Mouse (Mus musculus) MEL (cell line): Measurements from ENCODE around the gene Helb. TPM values are rescaled to one million over a fixed set of nuclear protein-coding genes. Genes with fewer than 3 reads are reported as not detected.
A peak's percentile ranks its signal among the peaks of the same experiment; 100 is the strongest.

Experiments
- DNase-seq: peaks from one replicate; pipeline ENCODE4 v3.0.0; 2011; ENCODE audit warnings: low read depth, low spot score
- H3K27ac ChIP-seq: 2 replicates; pipeline ENCODE4 v1.5.1; 2012; ENCODE audit warnings: low read depth, mild to moderate bottlenecking, control low read depth, low read length, moderate library complexity; ENCODE audit not compliant: control insufficient read depth
- H3K27me3 ChIP-seq, 2 experiments: fragments of 150-350 bp in 1 of 2; sonication (generic) in 1 of 2; 2 replicates each; pipeline ENCODE4 v1.6.1; 2012; ENCODE audit warnings: low read length in 2 of 2, mild to moderate bottlenecking in 2 of 2, improper control_type of control experiment in 1 of 2, moderate library complexity in 1 of 2; ENCODE audit not compliant: insufficient read depth in 2 of 2, control insufficient read depth in 1 of 2
- H3K36me3 ChIP-seq, 2 experiments: 2 replicates each; pipeline ENCODE4 v1.6.1; 2012 to 2014; ENCODE audit warnings: low read length in 2 of 2, improper control_type of control experiment in 1 of 2, inconsistent platforms in 1 of 2, mild to moderate bottlenecking in 1 of 2; ENCODE audit not compliant: insufficient read depth in 2 of 2, control insufficient read depth in 1 of 2
- H3K4me1 ChIP-seq, 2 experiments: fragments of 150-350 bp in 1 of 2; sonication (generic) in 1 of 2; 2 replicates each; pipeline ENCODE4 v1.6.1; 2012; ENCODE audit warnings: low read length in 2 of 2, improper control_type of control experiment in 1 of 2, mild to moderate bottlenecking in 1 of 2; ENCODE audit not compliant: insufficient read depth in 2 of 2, control insufficient read depth in 1 of 2
- H3K4me3 ChIP-seq, 2 experiments: fragments of 150-350 bp in 1 of 2; sonication (generic) in 1 of 2; 2 replicates each; pipeline ENCODE4 v1.5.1; 2012; ENCODE audit warnings: low read depth in 2 of 2, low read length in 2 of 2, mild to moderate bottlenecking in 2 of 2, moderate library complexity in 2 of 2, control low read depth in 1 of 2, improper control_type of control experiment in 1 of 2; ENCODE audit not compliant: control insufficient read depth in 1 of 2, insufficient read depth in 1 of 2
- H3K79me2 ChIP-seq: 2 replicates; pipeline ENCODE4 v1.6.1; 2012; ENCODE audit warnings: mild to moderate bottlenecking, low read length, moderate library complexity; ENCODE audit not compliant: control insufficient read depth, poor library complexity, insufficient read depth
- H3K9ac ChIP-seq: 2 replicates; pipeline ENCODE4 v1.6.1; 2012; ENCODE audit warnings: low read depth, mild to moderate bottlenecking, control low read depth, low read length, moderate library complexity; ENCODE audit not compliant: control insufficient read depth, poor library complexity, severe bottlenecking
- H3K9me3 ChIP-seq: fragments of 150-350 bp; sonication (generic); replicated peaks from 2 replicates; pipeline ENCODE4 v1.6.1; 2012; ENCODE audit warnings: mild to moderate bottlenecking, low read length, improper control_type of control experiment, moderate library complexity; ENCODE audit not compliant: insufficient read depth
- CHD2 ChIP-seq: IDR thresholded peaks from 2 replicates; pipeline ENCODE4 v1.6.1; 2011; ENCODE audit warnings: low read length, improper control_type of control experiment
- E2F4 ChIP-seq: IDR thresholded peaks from 2 replicates; pipeline ENCODE4 v1.6.1; 2011; ENCODE audit warnings: low read depth, low read length, improper control_type of control experiment, borderline replicate concordance
- EP300 ChIP-seq, 2 experiments: IDR thresholded peaks; 2 replicates each; pipeline ENCODE4 v1.6.1; 2011; ENCODE audit warnings: improper control_type of control experiment in 2 of 2, low read length in 2 of 2, low read depth in 1 of 2, mild to moderate bottlenecking in 1 of 2
- KAT2A ChIP-seq: conservative IDR thresholded peaks from 2 replicates; pipeline ENCODE4 v1.6.1; 2012; ENCODE audit warnings: low read depth, low read length, improper control_type of control experiment, inconsistent platforms
- MAFK ChIP-seq: IDR thresholded peaks from 2 replicates; pipeline ENCODE4 v1.6.1; 2011; ENCODE audit warnings: low read depth, mild to moderate bottlenecking, low read length, improper control_type of control experiment, borderline replicate concordance
- MXI1 ChIP-seq: IDR thresholded peaks from 2 replicates; pipeline ENCODE4 v1.6.1; 2011; ENCODE audit warnings: mild to moderate bottlenecking, low read depth, low read length, improper control_type of control experiment
- MYB ChIP-seq: IDR thresholded peaks from 2 replicates; pipeline ENCODE4 v1.6.1; 2011; ENCODE audit warnings: mild to moderate bottlenecking, low read depth, low read length, improper control_type of control experiment
- NRF1 ChIP-seq: IDR thresholded peaks from 2 replicates; pipeline ENCODE4 v1.6.1; 2014; ENCODE audit warnings: low read depth, mild to moderate bottlenecking, inconsistent platforms, low read length, improper control_type of control experiment, moderate library complexity; ENCODE audit not compliant: poor library complexity, insufficient read depth, severe bottlenecking
- POLR2A ChIP-seq, 2 experiments: IDR thresholded peaks; 2 replicates each; pipeline ENCODE4 v1.6.1; 2011 to 2012; ENCODE audit warnings: low read length in 2 of 2, mild to moderate bottlenecking in 2 of 2, control low read depth in 1 of 2, improper control_type of control experiment in 1 of 2, low read depth in 1 of 2, moderate library complexity in 1 of 2; ENCODE audit not compliant: control insufficient read depth in 1 of 2, insufficient read depth in 1 of 2, poor library complexity in 1 of 2
- POLR2AphosphoS2 ChIP-seq: IDR thresholded peaks from 2 replicates; pipeline ENCODE4 v1.6.1; 2011; ENCODE audit warnings: low read length, improper control_type of control experiment
- POLR2AphosphoS5 ChIP-seq: IDR thresholded peaks from 2 replicates; pipeline ENCODE4 v1.6.1; 2012; ENCODE audit warnings: low read depth, borderline replicate concordance, mild to moderate bottlenecking, inconsistent platforms, low read length, moderate library complexity, mixed read lengths
- RCOR1 ChIP-seq: IDR thresholded peaks from 2 replicates; pipeline ENCODE4 v1.6.1; 2012; ENCODE audit warnings: low read depth, mild to moderate bottlenecking, inconsistent platforms, low read length, improper control_type of control experiment
- SIN3A ChIP-seq: IDR thresholded peaks from 2 replicates; pipeline ENCODE4 v1.6.1; 2012; ENCODE audit warnings: low read length, improper control_type of control experiment, inconsistent platforms
- UBTF ChIP-seq: IDR thresholded peaks from 2 replicates; pipeline ENCODE4 v1.6.1; 2012; ENCODE audit warnings: low read depth, mild to moderate bottlenecking, inconsistent platforms, low read length, improper control_type of control experiment, moderate library complexity, borderline replicate concordance; ENCODE audit not compliant: insufficient read depth
- USF1 ChIP-seq: IDR thresholded peaks from 2 replicates; pipeline ENCODE4 v1.6.1; 2014; ENCODE audit warnings: low read depth, mild to moderate bottlenecking, inconsistent platforms, low read length, improper control_type of control experiment, moderate library complexity
- USF2 ChIP-seq, 2 experiments: IDR thresholded peaks; 2 replicates each; pipeline ENCODE4 v1.6.1; 2011 to 2012; ENCODE audit warnings: improper control_type of control experiment in 2 of 2, low read length in 2 of 2, borderline replicate concordance in 1 of 2, inconsistent platforms in 1 of 2, low read depth in 1 of 2, mild to moderate bottlenecking in 1 of 2; ENCODE audit not compliant: insufficient read depth in 1 of 2
- ZNF384 ChIP-seq: IDR thresholded peaks from 2 replicates; pipeline ENCODE4 v1.6.1; 2012; ENCODE audit warnings: low read depth, mild to moderate bottlenecking, inconsistent platforms, low read length, improper control_type of control experiment
- polyA plus RNA-seq, 2 experiments: library from polyadenylated mRNA; stranded (reverse) in 1 of 2; unstranded in 1 of 2; fragments of >175 nt in 1 of 2; fragments of >200 nt in 1 of 2; gene quantifications; 2 replicates each; pipeline versions ENCODE4 v1.2.1 to v1.2.4; 2012; ENCODE audit warnings: low replicate concordance in 2 of 2, low read depth in 1 of 2; ENCODE audit not compliant: insufficient read length in 2 of 2, insufficient read depth in 1 of 2, missing spikeins in 1 of 2
- total RNA-seq: library from RNA; depleted of rRNA; stranded (reverse); fragments of 300-350 nt; gene quantifications from 2 replicates; pipeline ENCODE4 v1.2.3, GENCODE M21; 2012

Helb gene
- total and polyA plus RNA-seq, 3 experiments, result 10.2 to 78.3 (median 18.5) TPM

DNA sequence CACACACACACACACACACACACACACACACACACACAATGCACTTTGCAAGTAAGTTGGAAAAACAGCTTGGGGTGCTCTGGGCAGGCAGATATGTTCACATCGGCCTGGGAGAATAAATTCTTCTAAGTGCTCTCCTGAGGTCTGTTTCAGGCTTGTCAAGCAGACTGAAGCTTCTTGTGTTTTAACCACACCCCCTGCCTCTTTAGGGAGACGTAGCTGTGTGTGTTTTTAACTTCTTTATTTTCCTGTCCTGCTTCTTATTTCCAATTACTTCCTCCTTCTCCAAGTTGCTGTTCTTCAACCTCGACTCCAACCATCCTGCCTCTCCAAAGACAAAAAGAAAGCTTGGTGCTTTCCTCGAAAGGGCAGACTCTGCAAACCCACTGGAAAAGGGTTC lies 27.4 kb upstream of the Helb start:
- peak overlapping the region; percentile 2 to 61; a peak in 3 of 4 replicates for H3K4me3 ChIP-seq
- DNase-seq, result peak; percentile 72
- H3K36me3 ChIP-seq, result peaks cover 0 to 2% of the 10 kb centered on the region in 2 experiments; a peak in 1 of 4 replicates
- H3K27ac ChIP-seq, result no peak overlapping the region
- peak overlapping the region; percentile 26; the same call in 1 of the 2 replicates for H3K9ac ChIP-seq
- no peaks in the 10 kb centered on the region for H3K9me3 ChIP-seq
- no peaks in the 10 kb centered on the region for H3K27me3 ChIP-seq
- 0 out of 2 replicates have a peak, but pooled peaks have one; percentile 42 for TF ChIP-seq MXI1
- TF ChIP-seq ZNF384, result peak; percentile 60; the same call in 1 of the 2 replicates
- no peak for TF ChIP-seq MYB
- H3K79me2 ChIP-seq, result no peaks in the 10 kb centered on the region
- peaks cover 0 to 5% of the 10 kb centered on the region in 2 experiments; a peak in 2 of 4 replicates for H3K4me1 ChIP-seq

DNA sequence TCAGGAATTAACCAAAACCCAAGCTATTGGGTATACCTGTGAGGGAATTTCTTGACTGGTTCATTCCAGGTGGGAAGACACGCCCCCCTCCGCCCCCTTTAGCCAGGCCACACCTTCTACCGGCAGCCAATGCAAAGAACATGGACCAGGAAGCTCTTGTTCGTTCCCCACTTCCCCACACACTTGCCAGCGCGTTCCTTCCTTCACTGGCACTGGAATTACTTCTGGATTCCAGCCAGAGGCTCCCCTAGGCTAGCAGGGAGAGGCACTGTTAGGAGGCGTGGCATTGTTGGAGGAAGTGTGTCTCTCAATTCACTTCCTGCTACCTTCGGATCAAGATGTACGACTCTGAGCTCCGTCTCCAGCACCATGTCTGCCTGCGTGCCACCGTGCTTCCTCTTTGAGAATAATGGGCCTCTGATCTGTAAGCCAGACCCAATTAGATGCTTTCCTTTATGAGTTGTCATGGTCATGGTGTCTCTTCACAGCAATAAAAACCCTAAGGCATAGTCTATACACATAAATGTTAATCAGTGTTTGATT lies 23.3 kb upstream of the Helb start:
- peaks cover 0 to 5% of the 10 kb centered on the region in 2 experiments; a peak in 2 of 4 replicates for H3K4me1 ChIP-seq
- no peak overlapping the region for H3K27ac ChIP-seq
- peaks cover 0 to 2% of the 10 kb centered on the region in 2 experiments; a peak in 1 of 4 replicates for H3K36me3 ChIP-seq
- DNase-seq, result no peak
- no peaks in the 10 kb centered on the region for H3K9me3 ChIP-seq
- no peak overlapping the region for H3K4me3 ChIP-seq
- no peaks in the 10 kb centered on the region for H3K27me3 ChIP-seq
- H3K79me2 ChIP-seq, result no peaks in the 10 kb centered on the region
- no peak overlapping the region for H3K9ac ChIP-seq
- TF ChIP-seq SIN3A, result no peak
- TF ChIP-seq POLR2A (IDR thresholded peaks at IDR 0.05; ENCODE audit: control insufficient read depth in 1 of 2, insufficient read depth in 1 of 2, low read depth in 1 of 2, low read length in 2 of 2, poor library complexity in 1 of 2), result no peak
- no peak for TF ChIP-seq EP300 (IDR thresholded peaks at IDR 0.05; ENCODE audit: low read depth in 1 of 2, low read length in 2 of 2)
- TF ChIP-seq, all 39 proteins: peak for 0

DNA sequence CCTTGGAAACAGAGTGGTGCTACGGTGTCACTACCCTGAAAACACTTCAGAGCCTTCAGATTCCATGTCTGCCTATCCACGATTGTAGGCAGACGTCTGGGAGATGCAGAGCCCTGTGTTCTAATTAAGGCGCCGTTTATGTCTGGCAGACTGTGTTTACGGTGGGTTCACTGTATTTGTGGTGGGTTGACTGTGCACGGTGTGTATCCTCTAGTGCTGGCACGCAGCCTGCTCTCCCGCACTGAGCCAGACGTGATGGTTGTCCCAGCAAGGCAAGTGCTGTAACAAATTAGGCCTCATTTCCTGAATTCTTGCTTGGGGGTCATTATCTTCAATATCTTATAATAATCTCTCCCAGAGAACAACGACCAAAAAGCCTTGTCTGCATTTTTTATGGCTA lies 20.9 kb upstream of the Helb start:
- Histone ChIP-seq H3K79me2 (no peaks in the 10 kb centered on the region), H3K9ac (no peak overlapping the region), H3K4me1 (no peaks in the 10 kb centered on the region), H3K9me3 (no peaks in the 10 kb centered on the region), H3K27ac (no peak overlapping the region), H3K27me3 (no peaks in the 10 kb centered on the region), H3K4me3 (no peak overlapping the region), H3K36me3 (no peaks in the 10 kb centered on the region)
- TF ChIP-seq EP300 (IDR thresholded peaks at IDR 0.05; ENCODE audit: low read depth in 1 of 2, low read length in 2 of 2) (no peak), POLR2AphosphoS5 (no peak), RCOR1 (no peak), UBTF (no peak), CHD2 (no peak), USF1 (no peak), NRF1 (no peak), KAT2A (no peak), USF2 (IDR thresholded peaks at IDR 0.05; ENCODE audit: borderline replicate concordance in 1 of 2, insufficient read depth in 1 of 2, low read depth in 1 of 2, low read length in 2 of 2) (no peak), MAFK (no peak), POLR2AphosphoS2 (no peak), E2F4 (no peak)
- DNase-seq, result no peak
